Mouse (Mus musculus) lung, adult 2 months (tissue): ENCODE results near the gene Cmtm1.

Experiments used
- CTCF ChIP-seq: fragments of 200-500 bp; IDR thresholded peaks from 2 replicates; pipeline ENCODE4 v1.5.1; 2011; ENCODE audit warnings: mild to moderate bottlenecking, low read length, control low read depth; ENCODE audit not compliant: insufficient read depth
- POLR2A ChIP-seq: fragments of 200-500 bp; IDR thresholded peaks from 2 replicates; pipeline ENCODE4 v1.6.1; 2011; ENCODE audit warnings: low read depth, mild to moderate bottlenecking, control low read depth, low read length, borderline replicate concordance; ENCODE audit errors: extremely low read depth

- no peak for TF ChIP-seq CTCF
- TF ChIP-seq POLR2A, result no peak
Measured at GRCm38 (mm10) chr8:104336806-104337205, 26.9 kb upstream of the Cmtm1 start.
